Mouse (Mus musculus) kidney, adult 2 months (tissue): ENCODE results near the gene Celsr3. TPM values are rescaled to one million over a fixed set of nuclear protein-coding genes. Genes with fewer than 3 reads are reported as not detected.
A peak's percentile ranks its signal among the peaks of the same experiment; 100 is the strongest.

Experiments used
- DNase-seq: peaks from one replicate; pipeline ENCODE4 v3.0.0; 2021
- H3K27ac ChIP-seq: fragments of 200-500 bp; 2 replicates; pipeline ENCODE4 v1.5.1; 2012; ENCODE audit warnings: low read depth, low read length, control low read depth, inconsistent platforms; ENCODE audit not compliant: insufficient read depth
- H3K27me3 ChIP-seq: fragments of 200-500 bp; replicated peaks from 2 replicates; pipeline ENCODE4 v1.6.1; 2012; ENCODE audit warnings: mild to moderate bottlenecking, moderate library complexity, low read length, inconsistent platforms; ENCODE audit not compliant: control insufficient read depth, insufficient read depth
- H3K36me3 ChIP-seq: fragments of 200-500 bp; 2 replicates; pipeline ENCODE4 v1.6.1; 2012; ENCODE audit warnings: mild to moderate bottlenecking, moderate library complexity, low read length, inconsistent platforms; ENCODE audit not compliant: control insufficient read depth, insufficient read depth
- H3K4me1 ChIP-seq: fragments of 200-500 bp; 2 replicates; pipeline ENCODE4 v1.6.1; 2011; ENCODE audit warnings: low read length; ENCODE audit not compliant: control insufficient read depth, insufficient read depth
- H3K4me3 ChIP-seq: fragments of 200-500 bp; 2 replicates; pipeline ENCODE4 v1.5.1; 2011; ENCODE audit warnings: mild to moderate bottlenecking, low read depth, low read length, control low read depth; ENCODE audit not compliant: insufficient read depth
- CTCF ChIP-seq: fragments of 200-500 bp; conservative IDR thresholded peaks from 2 replicates; pipeline ENCODE4 v1.5.1; 2011; ENCODE audit warnings: low read depth, mild to moderate bottlenecking, control low read depth, low read length, moderate library complexity, mixed read lengths; ENCODE audit not compliant: insufficient read depth, insufficient read length
- POLR2A ChIP-seq: fragments of 200-500 bp; IDR thresholded peaks from one replicate; pipeline ENCODE4 v1.6.1; 2011; ENCODE audit warnings: low read depth, low read length, control low read depth
- WGBS: fragments of 180-500 bp; shearing (Covaris S2); methylation state at CpG from one replicate; pipeline ENCODE4 v1.1.7; 2018; 5-methylcytosine and 5-hydroxymethylcytosine counted together
- polyA plus RNA-seq: library from polyadenylated mRNA; depleted of rRNA; stranded (reverse); fragments of >200 nt; gene quantifications from 2 replicates; pipeline ENCODE4 v1.2.3, GENCODE M21; 2012

Celsr3 gene
- polyA plus RNA-seq, 1 experiment, result 0.19 TPM

GRCm38 (mm10) chr9:108815557-108815956 is 10.6 kb upstream of the Celsr3 start:
- H3K4me1 ChIP-seq, result no peaks in the 10 kb centered on the region
- H3K4me3 ChIP-seq, result no peak overlapping the region
- 77% methylated on average over 7 of the region's 7 CpGs for WGBS
- H3K36me3 ChIP-seq, result no peaks in the 10 kb centered on the region
- no peaks in the 10 kb centered on the region for H3K27me3 ChIP-seq
- DNase-seq, result no peak
- TF ChIP-seq CTCF (no peak), POLR2A (no peak)
- no peak overlapping the region for H3K27ac ChIP-seq

- H3K27ac ChIP-seq, result no peak overlapping the region
- no peaks in the 10 kb centered on the region for H3K4me1 ChIP-seq
- no peak overlapping the region for H3K4me3 ChIP-seq
- no peaks in the 10 kb centered on the region for H3K27me3 ChIP-seq
- DNase-seq, result peak; percentile 70
- H3K36me3 ChIP-seq, result no peaks in the 10 kb centered on the region
- TF ChIP-seq POLR2A (no peak), CTCF (peak; percentile 85)
- 63% methylated on average over 3 of the region's 3 CpGs for WGBS
Observed at GRCm38 (mm10) chr9:108819495-108819894, 6.6 kb upstream of the Celsr3 start.

GRCm38 (mm10) chr9:108820077-108820476 is 6.0 kb upstream of the Celsr3 start:
- WGBS, result 57% methylated on average over 5 of the region's 5 CpGs
- no peaks in the 10 kb centered on the region for H3K27me3 ChIP-seq
- no peaks in the 10 kb centered on the region for H3K4me1 ChIP-seq
- TF ChIP-seq POLR2A (no peak), CTCF (no peak)
- no peak overlapping the region for H3K27ac ChIP-seq
- no peaks in the 10 kb centered on the region for H3K36me3 ChIP-seq
- H3K4me3 ChIP-seq, result no peak overlapping the region
- DNase-seq, result no peak

- WGBS, result 5% methylated on average over 25 of the region's 25 CpGs
- H3K4me1 ChIP-seq, result no peaks in the 10 kb centered on the region
- H3K4me3 ChIP-seq, result no peak overlapping the region
- no peaks in the 10 kb centered on the region for H3K36me3 ChIP-seq
- no peak for DNase-seq
- TF ChIP-seq POLR2A (no peak), CTCF (no peak)
- H3K27ac ChIP-seq, result no peak overlapping the region
- H3K27me3 ChIP-seq, result peaks cover 4% of the 10 kb centered on the region; the same call in 1 of the 2 replicates
Observed at GRCm38 (mm10) chr9:108824144-108824685, 1.9 kb upstream of the Celsr3 start.

GRCm38 (mm10) chr9:108824755-108825413 is 1.2 kb upstream of the Celsr3 start:
- WGBS, result 3% methylated on average over 31 of the region's 31 CpGs
- Histone ChIP-seq H3K27me3 (peaks cover 4% of the 10 kb centered on the region; the same call in 1 of the 2 replicates), H3K4me3 (no peak overlapping the region), H3K27ac (no peak overlapping the region), H3K36me3 (no peaks in the 10 kb centered on the region), H3K4me1 (no peaks in the 10 kb centered on the region)
- no peak for TF ChIP-seq CTCF
- TF ChIP-seq POLR2A, result no peak
- no peak for DNase-seq

- Histone ChIP-seq H3K27ac (no peak overlapping the region), H3K27me3 (peaks cover 4% of the 10 kb centered on the region; the same call in 1 of the 2 replicates), H3K4me3 (no peak overlapping the region), H3K36me3 (no peaks in the 10 kb centered on the region), H3K4me1 (peaks cover 5% of the 10 kb centered on the region)
- no peak for TF ChIP-seq POLR2A
- TF ChIP-seq CTCF, result no peak
- 2% methylated on average over 39 of the region's 39 CpGs for WGBS
- DNase-seq, result peak; percentile 80
Observed at GRCm38 (mm10) chr9:108826700-108827340, 700 bp downstream of the Celsr3 start.

GRCm38 (mm10) chr9:108827454-108827853 is 1.3 kb downstream of the Celsr3 start:
- 11% methylated on average over 34 of the region's 34 CpGs for WGBS
- peaks cover 7% of the 10 kb centered on the region for H3K4me1 ChIP-seq
- DNase-seq, result no peak
- peaks cover 4% of the 10 kb centered on the region; the same call in 1 of the 2 replicates for H3K27me3 ChIP-seq
- no peaks in the 10 kb centered on the region for H3K36me3 ChIP-seq
- no peak overlapping the region for H3K27ac ChIP-seq
- TF ChIP-seq POLR2A (no peak), CTCF (no peak)
- no peak overlapping the region for H3K4me3 ChIP-seq
